Mouse (Mus musculus) embryonic fibroblast, embryonic 13.5 days (primary cell): ENCODE data around the gene Adipor2. TPM values are rescaled to one million over a fixed set of nuclear protein-coding genes. Genes with fewer than 3 reads are reported as not detected.
"Not testable (repeated sequence)": the region's sequence is repeated elsewhere in the genome, so short reads cannot be mapped to it uniquely, and the experiment has no call there.

ENCODE experiments used
- H3K27ac ChIP-seq: 2 replicates; pipeline ENCODE4 v1.5.1; 2012; ENCODE audit warnings: low read length, control low read depth, inconsistent platforms; ENCODE audit not compliant: insufficient read depth
- H3K4me1 ChIP-seq: 2 replicates; pipeline ENCODE4 v1.6.1; 2011; ENCODE audit warnings: low read length; ENCODE audit not compliant: control insufficient read depth, insufficient read depth
- H3K4me3 ChIP-seq: 2 replicates; pipeline ENCODE4 v1.5.1; 2011; ENCODE audit warnings: mild to moderate bottlenecking, control low read depth, low read length; ENCODE audit not compliant: insufficient read depth
- CTCF ChIP-seq: IDR thresholded peaks from 2 replicates; pipeline ENCODE4 v1.5.1; 2011; ENCODE audit warnings: mild to moderate bottlenecking, control low read depth, low read length, moderate library complexity, borderline replicate concordance; ENCODE audit not compliant: insufficient read depth
- POLR2A ChIP-seq: IDR thresholded peaks from 2 replicates; pipeline ENCODE4 v1.6.1; 2011; ENCODE audit warnings: low read depth, mild to moderate bottlenecking, control low read depth, low read length, moderate library complexity
- polyA plus RNA-seq: library from polyadenylated mRNA; stranded (reverse); fragments of >200 nt; gene quantifications from 2 replicates; pipeline ENCODE4 v1.2.4, GENCODE M21; 2011; ENCODE audit warnings: low read depth; ENCODE audit not compliant: missing spikeins, insufficient read length

The Adipor2 gene
- polyA plus RNA-seq, 1 experiment = 42.8 TPM

GRCm38 (mm10) chr6:119445671-119446607 lies 28.4 kb upstream of the Adipor2 start:
- H3K4me3 ChIP-seq = no peak overlapping the region
- H3K27ac ChIP-seq = peak overlapping the region; percentile 12; the same call in 1 of the 2 replicates
- no peak for TF ChIP-seq POLR2A
- no peak for TF ChIP-seq CTCF
- H3K4me1 ChIP-seq = peaks cover 12% of the 10 kb centered on the region; the same call in 1 of the 2 replicates

DNA sequence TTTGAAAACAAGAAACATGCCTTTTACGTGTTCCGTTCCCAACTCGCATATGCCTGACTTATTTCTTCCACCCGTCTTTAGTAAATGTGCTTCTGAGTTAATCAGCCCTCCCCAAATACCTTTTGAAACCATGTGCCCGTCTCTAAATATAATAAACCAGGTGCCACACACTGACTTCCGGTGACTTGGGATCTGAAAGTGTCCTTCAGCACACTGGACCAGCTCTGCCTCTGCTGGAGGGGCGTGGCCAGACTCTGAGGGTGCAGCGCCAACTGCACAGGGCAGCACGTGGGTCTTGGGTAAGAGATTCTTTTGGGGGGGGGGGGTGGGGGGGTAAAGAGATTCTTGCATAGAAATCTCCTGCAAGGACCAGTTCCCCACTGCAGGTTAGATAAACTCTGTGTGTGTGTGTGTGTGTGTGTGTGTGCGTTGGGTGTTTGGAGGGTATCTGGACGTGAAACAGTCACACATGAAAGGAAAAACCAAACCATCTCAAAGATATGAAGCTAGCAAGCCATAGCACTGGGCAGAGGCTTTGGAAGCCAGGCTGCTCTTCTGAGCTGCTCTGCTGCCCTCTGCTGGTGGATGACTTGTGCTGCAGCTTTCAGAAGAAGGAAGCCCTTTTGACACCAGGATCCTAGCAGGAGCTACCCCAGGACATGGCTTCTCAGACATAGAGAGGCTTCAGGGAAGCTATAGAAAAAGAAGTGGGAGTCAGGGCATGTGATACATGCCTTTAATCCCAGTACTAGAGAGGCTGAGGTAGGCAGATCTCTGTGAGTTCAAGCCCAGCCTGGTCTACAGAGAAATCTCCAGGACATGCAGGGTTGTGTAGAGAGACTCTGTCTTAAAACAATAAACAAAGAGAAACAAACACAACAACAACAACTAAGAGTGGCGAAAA lies 26.5 kb upstream of the Adipor2 start:
- peak; percentile 88 for TF ChIP-seq CTCF
- no peak for TF ChIP-seq POLR2A
- peaks cover 12% of the 10 kb centered on the region; the same call in 1 of the 2 replicates for H3K4me1 ChIP-seq

GRCm38 (mm10) chr6:119442729-119443128 lies 25.2 kb upstream of the Adipor2 start:
- not testable (repeated sequence) for H3K4me1 ChIP-seq, H3K27ac ChIP-seq, H3K4me3 ChIP-seq

More for the DNA sequence above, 26.5 kb upstream of the Adipor2 start:
- Histone ChIP-seq H3K4me3 (no peak overlapping the region), H3K27ac (no peak overlapping the region)

DNA sequence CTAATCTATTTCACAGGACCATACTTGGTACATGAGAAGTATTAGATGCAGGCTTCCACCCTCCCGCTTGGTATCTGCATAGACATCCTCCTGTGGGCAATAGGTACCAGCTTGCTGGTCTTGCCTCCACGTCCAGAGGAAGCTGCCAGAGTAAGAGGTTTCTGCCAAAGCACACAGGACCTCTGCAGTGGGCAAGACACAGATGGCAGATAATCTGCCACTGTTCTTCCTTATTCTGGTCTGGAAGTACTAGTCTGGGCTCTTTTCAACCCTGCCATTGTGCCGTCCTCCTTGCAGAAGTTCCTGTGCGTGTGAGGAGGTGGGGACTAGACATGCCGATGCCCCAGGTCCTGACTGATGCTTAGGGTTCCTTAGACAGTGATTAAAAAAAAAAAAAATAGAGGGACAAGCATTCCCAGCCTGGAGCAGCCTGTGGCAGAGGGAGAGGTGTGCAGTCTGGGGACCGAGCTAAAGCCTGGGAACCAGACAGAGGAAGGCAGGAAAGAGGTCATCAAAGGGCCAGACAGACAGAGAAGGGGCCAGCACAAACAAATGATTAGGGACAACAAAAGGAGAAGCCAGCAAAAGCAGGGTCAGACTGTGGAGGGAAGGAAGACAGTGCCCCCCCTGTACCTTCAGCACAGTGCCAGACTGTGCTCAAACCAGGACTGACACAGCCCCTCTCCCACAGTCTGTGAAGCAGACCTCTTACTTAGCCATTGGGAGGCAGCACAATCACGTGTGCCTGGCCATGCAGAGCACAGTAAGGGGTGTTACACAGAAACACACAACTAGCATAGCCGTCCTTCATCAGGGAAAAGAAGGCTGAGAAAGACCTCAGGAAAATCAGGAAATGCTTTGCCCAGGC lies 20.6 kb upstream of the Adipor2 start:
- TF ChIP-seq POLR2A = no peak
- TF ChIP-seq CTCF = peak; percentile 20; the same call in 1 of the 2 replicates
- H3K27ac ChIP-seq = no peak overlapping the region
- no peaks in the 10 kb centered on the region for H3K4me1 ChIP-seq
- no peak overlapping the region for H3K4me3 ChIP-seq

GRCm38 (mm10) chr6:119434394-119434793 lies 16.9 kb upstream of the Adipor2 start:
- TF ChIP-seq POLR2A (no peak), CTCF (no peak)
- peaks cover 3% of the 10 kb centered on the region; the same call in 1 of the 2 replicates for H3K4me1 ChIP-seq
- H3K4me3 ChIP-seq = no peak overlapping the region
- no peak overlapping the region for H3K27ac ChIP-seq

DNA sequence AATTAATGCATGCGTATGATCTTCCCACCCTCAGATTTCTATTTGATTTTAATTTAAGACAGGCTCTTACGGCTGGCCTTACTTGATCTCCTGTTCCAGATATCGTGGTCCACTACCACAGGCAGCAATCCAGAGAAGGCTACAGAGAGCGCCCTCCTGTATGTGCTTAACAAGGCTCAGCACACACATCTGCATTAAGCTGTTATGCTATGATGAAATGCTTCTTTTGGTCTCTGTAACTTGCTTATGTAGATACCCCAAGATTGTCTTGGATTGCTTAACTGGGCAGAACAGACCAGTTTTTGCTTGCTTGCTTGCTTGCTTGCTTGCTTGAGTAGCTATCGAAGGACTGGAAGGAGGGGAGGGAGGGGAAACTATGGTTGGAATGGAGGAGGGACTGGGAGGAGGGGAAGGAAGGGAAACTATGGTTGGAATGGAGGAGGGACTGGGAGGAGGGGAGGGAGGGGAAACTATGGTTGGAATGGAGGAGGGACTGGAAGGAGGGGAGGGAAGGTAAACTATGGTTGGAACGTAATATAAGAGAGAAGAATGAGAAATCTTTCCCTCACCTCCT lies 14.3 kb upstream of the Adipor2 start:
- Histone ChIP-seq H3K4me3 (no peak overlapping the region), H3K4me1 (peaks cover 3% of the 10 kb centered on the region; the same call in 1 of the 2 replicates)

GRCm38 (mm10) chr6:119430508-119430907 lies 13.0 kb upstream of the Adipor2 start:
- Histone ChIP-seq H3K4me1 (peaks cover 3% of the 10 kb centered on the region; the same call in 1 of the 2 replicates), H3K27ac (no peak overlapping the region), H3K4me3 (no peak overlapping the region)
- TF ChIP-seq POLR2A = no peak
- TF ChIP-seq CTCF = no peak

More for the DNA sequence above, 14.3 kb upstream of the Adipor2 start:
- no peak for TF ChIP-seq POLR2A
- no peak for TF ChIP-seq CTCF
- H3K27ac ChIP-seq = peak overlapping the region; percentile 62

DNA sequence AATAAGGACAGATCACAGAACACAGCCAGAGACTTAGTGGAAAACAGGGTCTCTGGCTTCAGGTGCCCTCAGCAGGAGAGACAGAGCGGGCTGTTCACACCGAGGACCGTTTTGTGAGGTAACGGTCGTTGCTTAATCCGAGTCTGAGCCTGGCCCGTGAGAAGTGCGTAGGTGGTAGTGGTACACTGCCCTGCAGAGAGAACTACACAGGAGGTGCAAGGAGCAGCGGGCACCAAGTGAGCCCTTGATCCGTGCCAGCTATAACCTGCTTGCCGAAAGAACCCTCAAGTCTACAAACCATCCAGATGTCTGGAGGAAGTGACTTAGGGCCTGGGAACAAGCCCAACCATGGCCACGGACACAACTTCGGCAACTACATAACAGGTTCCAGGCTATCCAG lies 11.8 kb upstream of the Adipor2 start:
- TF ChIP-seq POLR2A (no peak), CTCF (no peak)
- H3K4me3 ChIP-seq = no peak overlapping the region

GRCm38 (mm10) chr6:119428611-119429010 lies 11.1 kb upstream of the Adipor2 start:
- peaks cover 3% of the 10 kb centered on the region; the same call in 1 of the 2 replicates for H3K4me1 ChIP-seq
- no peak overlapping the region for H3K4me3 ChIP-seq
- no peak overlapping the region for H3K27ac ChIP-seq
- TF ChIP-seq POLR2A = no peak
- TF ChIP-seq CTCF = no peak

More for the DNA sequence above, 11.8 kb upstream of the Adipor2 start:
- peaks cover 3% of the 10 kb centered on the region; the same call in 1 of the 2 replicates for H3K4me1 ChIP-seq
- H3K27ac ChIP-seq = no peak overlapping the region
